Mouse (Mus musculus) heart, adult 2 months (tissue): Measurements from ENCODE around the gene Sspo. TPM values are rescaled to one million over a fixed set of nuclear protein-coding genes. Genes with fewer than 3 reads are reported as not detected.

Source experiments
- DNase-seq, 2 experiments: peaks; one replicate each; pipeline ENCODE4 v3.0.0; 2021
- H3K27ac ChIP-seq: fragments of 200-600 bp; 2 replicates; pipeline ENCODE4 v1.8.1; 2022
- H3K27me3 ChIP-seq: fragments of 200-500 bp; 2 replicates; pipeline ENCODE4 v1.6.1; 2012; ENCODE audit warnings: mild to moderate bottlenecking, low read length, inconsistent platforms, mixed read lengths; ENCODE audit not compliant: control insufficient read depth, insufficient read depth
- H3K36me3 ChIP-seq: fragments of 200-500 bp; 2 replicates; pipeline ENCODE4 v1.6.1; 2012; ENCODE audit warnings: low read length, inconsistent platforms; ENCODE audit not compliant: control insufficient read depth, insufficient read depth
- H3K4me1 ChIP-seq: fragments of 200-500 bp; 2 replicates; pipeline ENCODE4 v1.6.1; 2011; ENCODE audit warnings: low read length; ENCODE audit not compliant: control insufficient read depth, insufficient read depth
- H3K4me3 ChIP-seq: fragments of 200-600 bp; 2 replicates; pipeline ENCODE4 v1.8.1; 2022
- H3K79me2 ChIP-seq: fragments of 200-500 bp; replicated peaks from 2 replicates; pipeline ENCODE4 v1.6.1; 2012; ENCODE audit warnings: mild to moderate bottlenecking, inconsistent platforms, low read length, moderate library complexity, mixed read lengths; ENCODE audit not compliant: control insufficient read depth, insufficient read depth
- H3K9ac ChIP-seq: fragments of 200-500 bp; 2 replicates; pipeline ENCODE4 v1.6.1; 2012; ENCODE audit warnings: low read depth, mild to moderate bottlenecking, control low read depth, inconsistent platforms, low read length, mixed read lengths
- CTCF ChIP-seq: fragments of 200-600 bp; IDR thresholded peaks from 2 replicates; pipeline ENCODE4 v1.8.1; 2022; ENCODE audit warnings: antibody characterized with exemption, mild to moderate bottlenecking, moderate library complexity
- EP300 ChIP-seq: fragments of 200-500 bp; IDR thresholded peaks from 2 replicates; pipeline ENCODE4 v1.6.1; 2011; ENCODE audit warnings: low read depth, low read length, control low read depth; ENCODE audit not compliant: insufficient read depth
- POLR2A ChIP-seq: fragments of 200-500 bp; IDR thresholded peaks from 2 replicates; pipeline ENCODE4 v1.6.1; 2011; ENCODE audit warnings: mild to moderate bottlenecking, low read depth, low read length, control low read depth; ENCODE audit not compliant: insufficient read depth
- WGBS: fragments of 180-500 bp; shearing (Covaris S2); methylation state at CpG from one replicate; pipeline ENCODE4 v1.1.7; 2018; 5-methylcytosine and 5-hydroxymethylcytosine counted together
- intact Hi-C: fragments of 180-260 bp; cut with DNase I; formaldehyde crosslinking; loops from one replicate; pipeline ENCODE4 v1.15.1; 2025
- polyA plus RNA-seq: library from polyadenylated mRNA; depleted of rRNA; stranded (reverse); fragments of >200 nt; gene quantifications from 2 replicates; pipeline ENCODE4 v1.2.3, GENCODE M21; 2012
- total RNA-seq, 2 experiments: library from RNA; stranded (reverse); gene quantifications; 2 replicates each; pipeline ENCODE4 v1.2.3; 2021

Gene Sspo
- total and polyA plus RNA-seq, 3 experiments = 0.18 to 1.7 (median 0.47) TPM

DNA sequence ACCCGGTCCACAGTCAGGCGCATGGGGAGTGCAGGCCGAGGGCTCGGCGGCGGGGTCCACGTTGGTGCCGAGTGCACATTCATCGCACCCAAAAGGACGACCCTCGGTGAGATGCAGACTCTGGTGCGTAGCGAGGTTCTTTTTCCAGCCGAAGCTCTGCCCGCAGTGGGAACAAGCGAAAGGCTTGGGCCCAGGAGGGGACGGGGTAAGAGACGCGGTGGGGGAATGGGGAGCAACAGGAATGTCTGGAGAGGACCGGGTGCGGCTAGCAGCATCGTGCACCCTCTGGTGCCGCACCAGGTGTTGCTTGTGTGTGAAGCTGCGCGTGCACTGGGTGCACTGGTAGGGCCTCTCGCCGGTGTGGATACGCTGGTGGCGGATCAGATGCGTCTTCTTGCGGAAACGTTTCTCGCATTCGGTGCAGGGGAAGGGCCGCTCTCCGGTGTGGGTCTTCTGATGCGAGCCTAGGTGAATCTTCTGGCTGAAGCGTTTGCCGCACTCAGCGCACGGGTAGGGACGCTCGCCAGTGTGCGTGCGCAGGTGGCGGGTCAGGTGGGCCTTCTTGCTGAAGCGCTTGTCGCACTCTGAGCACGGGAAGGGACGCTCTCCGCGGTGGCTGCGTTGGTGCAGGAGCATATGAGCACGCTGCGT, 9.4 kb upstream of the Sspo start:
- TF ChIP-seq CTCF = no peak
- TF ChIP-seq POLR2A = no peak
- no peak for TF ChIP-seq EP300
- Histone ChIP-seq H3K4me3 (no peak overlapping the region), H3K9ac (no peak overlapping the region), H3K27ac (no peak overlapping the region), H3K27me3 (no peaks in the 10 kb centered on the region), H3K79me2 (no peaks in the 10 kb centered on the region), H3K4me1 (peaks cover 1% of the 10 kb centered on the region; the same call in 1 of the 2 replicates), H3K36me3 (no peaks in the 10 kb centered on the region)
- DNase-seq = no peak
- intact Hi-C loops = no loop called here
- WGBS = 80% methylated on average over 55 of the region's 55 CpGs

DNA sequence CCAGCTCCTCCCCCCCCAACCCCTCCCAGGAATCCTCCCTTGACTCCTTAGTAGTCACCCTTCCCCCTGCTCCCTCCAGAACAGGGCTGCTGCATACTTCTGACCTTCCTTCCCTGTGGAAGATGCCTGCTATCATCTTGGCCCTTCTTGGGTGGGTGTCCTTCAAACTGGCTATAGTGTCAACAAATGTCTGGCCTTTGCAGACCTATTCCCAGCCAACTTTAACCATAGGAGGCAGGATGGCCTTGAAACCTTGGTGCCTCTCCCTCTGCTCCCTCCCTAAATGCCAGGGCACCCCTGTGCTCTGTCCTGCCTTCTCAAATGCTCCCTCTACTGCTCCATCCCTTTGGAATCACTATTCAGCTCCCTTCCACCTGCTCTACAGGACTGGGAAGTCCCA, 8.4 kb upstream of the Sspo start:
- intact Hi-C loops = no loop called here

DNA sequence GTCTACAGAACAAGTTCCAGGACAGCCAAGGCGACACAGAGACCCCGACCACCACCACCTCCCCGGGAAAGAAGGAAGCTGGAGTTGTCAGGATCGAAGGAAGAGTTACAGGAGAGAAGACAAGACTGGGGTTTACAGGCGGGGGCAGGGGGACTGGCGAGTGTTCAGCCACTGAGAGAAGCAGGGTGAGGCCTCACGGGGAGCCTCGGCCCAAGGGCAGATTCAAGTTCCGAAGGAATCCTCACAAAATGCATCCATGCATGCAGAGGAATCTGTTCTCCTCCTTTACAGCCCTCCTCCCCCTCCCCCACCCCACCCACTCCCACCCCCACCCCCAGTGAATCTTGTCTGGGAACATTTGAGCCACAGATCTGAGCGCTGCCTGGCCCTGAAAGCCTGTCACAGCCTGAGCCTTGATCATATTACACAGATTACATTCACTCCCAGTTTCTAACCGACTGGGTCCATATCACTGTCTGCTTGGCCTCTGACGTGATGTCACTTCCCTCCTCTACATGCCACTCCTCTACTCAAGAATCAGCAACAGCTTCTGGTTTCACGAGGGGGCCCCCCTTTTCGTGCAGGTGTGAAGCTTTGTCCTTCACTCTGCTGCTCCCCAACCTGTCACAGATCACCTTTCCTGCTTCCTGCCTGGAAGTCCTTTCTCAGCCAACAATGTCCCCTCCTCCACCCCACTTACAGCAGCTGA, 7.6 kb upstream of the Sspo start:
- no peaks in the 10 kb centered on the region for H3K79me2 ChIP-seq
- no peaks in the 10 kb centered on the region for H3K27me3 ChIP-seq
- no peaks in the 10 kb centered on the region for H3K36me3 ChIP-seq
- no peak overlapping the region for H3K27ac ChIP-seq
- no peak overlapping the region for H3K4me3 ChIP-seq
- H3K9ac ChIP-seq = no peak overlapping the region
- intact Hi-C loops = no loop called here
- TF ChIP-seq CTCF (no peak), POLR2A (no peak), EP300 (no peak)
- WGBS = 66% methylated on average over 14 of the region's 14 CpGs
- peaks cover 2% of the 10 kb centered on the region; the same call in 1 of the 2 replicates for H3K4me1 ChIP-seq
- DNase-seq = no peak

More for the DNA sequence above, 8.4 kb upstream of the Sspo start:
- Histone ChIP-seq H3K4me1 (peaks cover 2% of the 10 kb centered on the region; the same call in 1 of the 2 replicates), H3K36me3 (no peaks in the 10 kb centered on the region), H3K79me2 (no peaks in the 10 kb centered on the region), H3K4me3 (no peak overlapping the region), H3K27me3 (no peaks in the 10 kb centered on the region), H3K9ac (no peak overlapping the region), H3K27ac (no peak overlapping the region)
- DNase-seq = no peak
- TF ChIP-seq POLR2A (no peak), CTCF (no peak), EP300 (no peak)

DNA sequence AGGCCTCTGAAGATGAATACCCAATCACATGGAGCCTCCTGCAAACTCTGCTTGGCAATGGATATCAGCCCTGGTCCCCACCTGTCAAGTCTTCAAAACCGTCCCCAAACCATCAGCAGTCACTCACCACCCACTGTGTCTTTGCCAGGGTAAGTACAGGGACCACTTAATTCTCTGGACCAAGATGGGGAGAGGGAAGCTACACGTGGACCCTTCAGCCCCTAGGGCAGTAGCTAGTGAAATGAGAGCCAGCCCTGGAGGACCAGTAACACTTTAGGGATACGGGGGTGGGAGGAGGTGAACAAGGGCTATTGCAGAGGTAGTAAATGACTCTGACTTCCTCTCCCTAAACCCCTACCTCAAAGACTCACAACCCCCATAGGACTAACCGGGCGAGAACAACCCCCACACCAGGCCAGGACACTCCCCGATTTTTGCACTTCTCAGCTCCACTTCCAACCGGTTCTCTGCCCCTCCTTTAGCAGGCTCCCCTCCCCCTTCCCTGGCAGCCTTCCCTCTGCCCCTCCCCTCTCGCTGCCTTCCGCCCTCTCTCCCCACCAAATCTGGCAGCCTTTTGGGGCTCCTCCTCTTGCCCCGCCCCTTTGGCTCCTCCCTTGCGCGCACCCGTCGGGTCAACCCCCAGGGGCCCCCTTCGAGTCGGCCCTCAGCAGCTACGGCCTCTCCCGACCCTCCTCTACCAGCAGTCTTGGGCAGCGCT, 4.3 kb upstream of the Sspo start:
- intact Hi-C loops = no loop called here
- TF ChIP-seq POLR2A = peak; percentile 35; the same call in 1 of the 2 replicates
- 0 out of 2 replicates have a peak, but pooled peaks have one; percentile 4 for TF ChIP-seq CTCF
- TF ChIP-seq EP300 = 0 out of 2 replicates have a peak, but pooled peaks have one; percentile 27

DNA sequence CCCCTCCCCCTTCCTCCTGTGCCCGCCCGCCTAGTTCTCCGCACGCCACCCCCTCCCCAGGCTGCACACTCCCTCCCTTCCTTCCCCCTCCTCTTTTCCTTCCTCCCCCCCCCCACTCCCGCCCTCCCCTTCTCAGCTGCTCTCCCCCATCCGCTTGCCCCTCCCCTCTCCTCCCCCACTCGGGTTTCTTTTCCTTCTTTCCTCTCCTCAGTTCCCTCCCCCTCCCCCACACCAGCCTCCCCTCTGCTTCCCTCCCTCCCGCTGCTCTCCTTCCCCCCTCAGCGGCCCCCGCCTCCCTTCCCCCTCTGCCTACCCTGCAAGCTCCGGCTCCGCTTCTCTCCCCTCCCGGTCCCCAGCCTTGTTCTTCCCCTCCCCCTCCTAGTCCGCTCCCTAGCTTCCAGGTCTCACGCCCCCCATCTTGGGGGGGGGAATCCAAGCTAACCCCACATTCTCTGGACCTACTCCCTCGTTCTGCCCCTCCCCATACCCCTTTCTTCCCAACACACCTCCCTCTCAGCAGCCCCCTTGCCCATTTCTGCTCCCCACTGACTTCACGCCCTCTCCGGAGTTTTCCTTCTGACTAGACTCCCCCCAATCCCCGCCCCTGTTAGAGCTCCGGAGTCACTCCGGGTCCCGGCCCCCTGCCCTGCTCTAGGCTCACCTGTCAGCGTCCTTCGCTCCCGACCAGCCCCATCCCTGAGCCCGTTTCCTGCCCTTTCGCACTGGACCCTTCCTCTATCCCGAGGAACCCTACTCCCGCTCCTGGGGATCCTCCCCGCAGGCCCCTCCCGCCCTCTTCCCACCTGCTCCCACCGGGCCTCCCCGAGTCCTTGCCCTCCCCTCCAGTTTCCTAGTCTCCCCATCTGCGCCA, 3.5 kb upstream of the Sspo start:
- 1% methylated on average over 32 of the region's 34 CpGs for WGBS
- H3K4me1 ChIP-seq = peaks cover 7% of the 10 kb centered on the region
- H3K4me3 ChIP-seq = peak overlapping the region; percentile 88
- H3K79me2 ChIP-seq = no peaks in the 10 kb centered on the region
- intact Hi-C loops = loop anchor here (5.0 kb wide), 1 partner anchor 108 kb away; the partner anchor contains the start of gene Lrrc61
- TF ChIP-seq POLR2A = no peak
- no peak for TF ChIP-seq EP300
- TF ChIP-seq CTCF = no peak
- peak; percentile 50 to 71 for DNase-seq
- no peaks in the 10 kb centered on the region for H3K36me3 ChIP-seq
- H3K27me3 ChIP-seq = no peaks in the 10 kb centered on the region
- H3K9ac ChIP-seq = peak overlapping the region; percentile 89
- H3K27ac ChIP-seq = peak overlapping the region; percentile 89

More for the DNA sequence above, 4.3 kb upstream of the Sspo start:
- no peaks in the 10 kb centered on the region for H3K79me2 ChIP-seq
- no peaks in the 10 kb centered on the region for H3K27me3 ChIP-seq
- H3K4me3 ChIP-seq = peak overlapping the region; percentile 88
- peaks cover 5% of the 10 kb centered on the region; the same call in 1 of the 2 replicates for H3K4me1 ChIP-seq
- peak overlapping the region; percentile 57 for H3K9ac ChIP-seq
- DNase-seq = peak; percentile 94 to 95
- no peaks in the 10 kb centered on the region for H3K36me3 ChIP-seq
- WGBS = 5% methylated on average over 19 of the region's 19 CpGs
- peak overlapping the region; percentile 89 for H3K27ac ChIP-seq
